13 mouse cellular contexts compared by ENCODE assay signal in genomic region chr7:64239138-64239805, GRCm38 (mm10).
"Had no signal": no experiment of that assay in that cellular context is flagged by ENCODE, and none has a peak within 500 bp of the region (broad histone marks: within the 10 kb centered on the region; RNA-seq: fewer than 3 reads in every experiment).

No protein-coding gene starts in this region.

- H3K27ac ChIP-seq: layer of hippocampus, adult 2 months; limb, embryonic 12.5 days; liver, embryonic 14.5 days; macrophage; midbrain, embryonic 12.5 days; neural tube, embryonic 15.5 days; stomach, postnatal 0 days had no signal

- H3K4me3 ChIP-seq: layer of hippocampus, adult 2 months; limb, embryonic 12.5 days; megakaryocyte, embryonic 14.5 days; midbrain, embryonic 12.5 days; neural tube, embryonic 15.5 days had no signal

- H3K4me2 ChIP-seq: limb, embryonic 12.5 days; lung, embryonic 14.5 days; midbrain, embryonic 12.5 days; neural tube, embryonic 15.5 days had no signal

- DNase-seq: lung, embryonic 14.5 days; lung, postnatal 14 days; right cerebral cortex, adult 18-20 months; right cerebral cortex, postnatal 25 days; thymus, postnatal 4 days had no signal

- H3K27me3 ChIP-seq: midbrain, embryonic 12.5 days; neural tube, embryonic 15.5 days had no signal

- H3K36me3 ChIP-seq: limb, embryonic 12.5 days; midbrain, embryonic 12.5 days; neural tube, embryonic 15.5 days had no signal

- H3K9me3 ChIP-seq: limb, embryonic 12.5 days; megakaryocyte, embryonic 14.5 days; midbrain, embryonic 12.5 days; neural tube, embryonic 15.5 days had no signal

- H3K4me1 ChIP-seq: megakaryocyte, embryonic 14.5 days; midbrain, embryonic 12.5 days; neural tube, embryonic 15.5 days had no signal

- H3K9ac ChIP-seq: limb, embryonic 12.5 days; liver, embryonic 14.5 days; lung, embryonic 14.5 days; midbrain, embryonic 12.5 days; neural tube, embryonic 15.5 days had no signal
